Mouse (Mus musculus) megakaryocyte progenitor cell, adult 5-6 weeks (primary cell): ENCODE results near the gene Ttc33. TPM values are rescaled to one million over a fixed set of nuclear protein-coding genes. Genes with fewer than 3 reads are reported as not detected.
A peak's percentile ranks its signal among the peaks of the same experiment; 100 is the strongest.

Experiments
- ATAC-seq: replicated peaks from 2 replicates; pipeline ENCODE4 v1.8.0; 2016; ENCODE audit warnings: mild to moderate bottlenecking, moderate TSS enrichment, inconsistent platforms; ENCODE audit not compliant: poor library complexity
- total RNA-seq, 2 experiments: library from RNA; stranded (forward) in 1 of 2; stranded (reverse) in 1 of 2; fragments of 157-497, 149-512 nt in 1 of 2; fragments of 200-1000 nt in 1 of 2; gene quantifications; 2 replicates each; pipeline versions ENCODE4 v1.2.3 to v1.2.4; 2015 to 2017

The Ttc33 gene
- total RNA-seq (2015) (29.4 and 38.4 TPM in 2 replicates), total RNA-seq (2017) (43.1 and 54.2 TPM in 2 replicates)

DNA sequence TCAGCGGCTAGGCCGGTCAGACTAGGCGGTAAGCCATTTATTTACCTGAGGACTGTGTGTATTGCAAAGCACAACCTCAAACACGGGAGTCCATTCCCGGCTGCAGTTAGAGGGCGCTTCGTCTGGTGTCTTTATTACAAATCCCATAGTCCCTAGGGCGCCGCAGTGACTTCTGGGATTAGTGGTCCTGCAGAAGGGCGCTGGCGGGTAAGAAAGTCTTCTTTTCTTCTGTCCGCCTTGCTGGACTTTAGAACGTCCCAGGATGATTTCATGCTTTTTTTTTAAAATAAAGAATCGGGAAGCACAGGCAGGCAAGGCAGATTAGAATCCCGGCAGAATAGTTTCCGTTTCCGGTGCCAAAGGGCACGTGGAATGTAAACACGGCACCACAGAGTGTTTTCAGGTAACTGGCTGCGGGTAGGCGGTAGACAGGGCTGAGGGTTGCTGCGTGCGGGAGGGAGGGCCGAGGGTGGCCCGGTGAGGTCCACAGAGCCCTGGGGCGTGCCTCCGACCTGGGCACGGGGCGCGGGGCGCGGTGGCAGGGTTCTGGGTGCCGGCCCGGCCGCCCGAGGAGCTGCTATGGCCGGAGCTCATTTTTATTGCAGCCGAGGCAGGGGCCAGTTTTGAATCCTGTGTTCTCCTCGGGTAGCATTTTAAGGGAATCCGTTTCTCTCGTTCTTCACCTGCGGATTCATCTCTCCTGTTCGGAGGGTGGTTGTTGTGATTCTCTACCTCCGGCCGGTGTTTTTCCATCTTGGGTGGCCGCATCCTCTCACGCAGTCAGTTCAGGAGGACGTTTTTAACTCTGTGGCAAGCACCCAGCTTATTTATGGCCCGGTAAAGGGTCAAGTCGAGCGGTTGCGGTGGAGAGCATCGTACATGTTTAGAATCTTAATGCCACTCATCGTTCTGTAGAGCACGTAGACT, at the start of gene Ttc33:
Ttc33 (plus strand) TSS at position 160 of the 927 bp plus-strand sequence.
- ATAC-seq, result peak; percentile 60

DNA sequence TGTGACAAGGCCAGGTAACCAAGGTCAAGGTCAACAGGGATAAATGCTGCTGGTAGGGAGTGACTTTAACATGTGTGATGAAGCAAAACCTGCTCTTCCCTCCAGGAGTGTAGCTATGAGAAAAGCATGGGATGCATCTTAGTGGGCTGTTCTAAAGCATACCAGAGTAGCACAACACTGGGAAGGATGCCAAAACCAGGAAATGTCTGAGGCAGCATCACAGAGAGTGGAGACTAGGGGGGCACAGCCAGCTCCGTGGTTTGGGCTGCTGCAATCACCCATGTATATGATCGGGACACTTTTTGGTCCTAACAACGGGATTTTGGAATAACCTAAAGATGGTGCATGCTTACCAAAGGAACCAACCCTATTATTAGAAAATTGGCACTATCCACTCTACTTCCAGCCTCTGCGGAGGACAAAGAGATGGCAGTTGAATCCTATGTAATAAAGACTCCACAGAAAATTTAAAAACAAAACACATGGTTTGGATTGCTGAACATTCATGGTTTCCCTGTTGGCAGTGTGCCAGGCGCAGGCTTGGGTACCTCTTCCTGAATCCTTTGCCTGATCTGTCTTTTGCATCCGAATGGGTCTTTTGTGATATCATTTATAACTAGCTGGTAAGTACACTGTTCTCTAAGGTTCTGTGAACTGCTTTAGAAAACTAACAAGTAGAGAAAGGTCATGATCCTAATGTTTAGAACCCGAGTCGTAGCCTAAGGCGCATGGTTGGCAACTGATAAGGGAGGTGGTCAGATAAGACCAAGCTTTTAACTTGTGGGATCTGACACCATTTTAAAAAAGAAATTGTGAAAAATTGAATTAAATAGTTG, 47.1 kb upstream of the Ttc33 start:
- ATAC-seq, result peak; percentile 20

DNA sequence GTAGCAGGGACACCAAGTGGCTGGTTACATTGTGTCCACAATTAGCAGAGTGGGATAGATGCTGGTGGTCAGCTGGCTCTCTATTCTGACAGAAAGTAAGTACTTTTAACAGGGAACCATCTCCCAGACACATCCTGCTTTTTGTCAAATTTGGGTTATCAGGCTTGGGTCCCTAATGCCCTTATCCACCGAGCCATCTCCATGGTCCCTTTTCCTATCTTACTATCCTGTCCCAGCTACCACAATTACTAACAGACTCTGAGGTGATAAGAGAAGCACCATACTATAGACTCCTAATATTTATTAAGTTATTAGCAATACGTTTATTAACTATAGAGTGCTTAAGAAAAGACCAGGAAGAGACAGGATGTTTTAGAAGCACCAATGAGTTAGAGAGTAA, 46.0 kb upstream of the Ttc33 start:
- ATAC-seq, result no peak

DNA sequence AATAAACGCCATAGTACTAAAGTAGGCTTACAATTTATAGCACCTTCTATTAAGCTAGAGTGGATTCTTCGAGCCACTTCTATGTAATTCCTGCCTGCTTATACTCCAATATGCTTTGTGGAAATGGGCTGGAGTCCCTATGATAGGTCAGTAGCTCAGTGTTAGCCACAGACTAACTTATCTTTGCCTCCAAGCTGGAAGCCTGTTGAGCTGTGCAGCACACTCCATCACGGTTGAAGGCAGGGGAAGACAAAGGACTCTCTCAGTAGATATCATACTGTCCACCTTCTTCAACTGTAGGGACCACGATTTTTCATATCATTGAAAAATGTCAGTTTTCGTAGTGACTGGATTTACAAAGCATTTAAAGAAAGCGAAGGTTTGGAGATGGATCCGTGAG, 45.5 kb upstream of the Ttc33 start:
- ATAC-seq, result peak; percentile 52

DNA sequence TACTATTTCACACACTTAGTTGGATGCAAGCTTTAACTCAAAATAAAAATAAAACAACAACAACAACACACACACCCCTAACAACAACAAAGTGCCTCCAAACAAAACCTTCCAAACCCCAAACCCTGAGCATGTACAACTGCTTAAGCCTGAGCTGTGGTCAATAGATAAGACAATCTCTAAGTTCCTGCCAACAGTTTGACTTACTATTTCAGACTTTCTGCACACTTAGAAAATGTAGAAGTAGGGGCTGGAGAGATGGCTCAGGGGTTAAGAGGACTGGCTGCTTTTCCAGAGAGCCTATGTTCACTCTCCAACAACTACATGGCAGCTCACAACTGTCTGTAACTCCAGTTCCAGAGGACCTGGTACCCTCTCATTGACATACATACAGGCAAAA, 45.0 kb upstream of the Ttc33 start:
- ATAC-seq, result peak; percentile 37

DNA sequence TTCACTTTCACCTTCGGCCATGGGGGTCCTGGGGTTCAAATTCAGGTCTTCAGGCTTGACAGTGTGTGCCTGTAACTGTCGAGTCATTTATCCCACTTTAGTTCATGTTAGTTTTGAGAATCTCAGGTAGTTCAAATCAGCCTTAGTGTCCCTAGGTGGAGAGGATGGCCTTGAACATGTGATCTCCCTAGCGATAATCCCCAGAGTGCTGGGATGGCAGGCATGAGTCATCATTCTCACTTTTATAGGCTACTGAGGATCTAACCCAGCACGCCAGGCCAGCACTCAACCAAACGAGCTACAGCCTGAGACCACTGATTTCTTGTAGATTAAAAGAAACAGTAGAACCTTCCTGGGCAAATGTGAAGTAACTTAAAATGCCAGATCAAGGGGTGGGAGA, 43.3 kb upstream of the Ttc33 start:
- ATAC-seq, result no peak

DNA sequence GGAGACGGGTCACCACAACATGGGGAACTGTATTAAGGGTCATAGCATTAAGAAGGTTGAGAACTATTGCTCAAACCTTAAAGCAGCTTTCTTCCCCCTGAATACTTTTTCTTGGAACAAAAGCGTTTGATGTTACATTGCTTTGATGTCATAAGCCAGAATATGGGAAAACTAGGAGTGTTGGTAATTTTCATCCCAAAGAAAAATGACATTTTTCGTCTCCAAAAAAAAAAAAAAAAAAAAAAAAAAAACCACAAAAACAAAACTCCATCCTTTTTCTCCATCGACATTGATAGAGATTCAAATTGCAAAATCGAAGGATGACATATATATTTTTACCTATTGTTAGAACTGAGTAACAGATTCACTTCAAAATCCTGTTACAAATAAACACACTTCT, 42.6 kb upstream of the Ttc33 start:
- no peak for ATAC-seq

DNA sequence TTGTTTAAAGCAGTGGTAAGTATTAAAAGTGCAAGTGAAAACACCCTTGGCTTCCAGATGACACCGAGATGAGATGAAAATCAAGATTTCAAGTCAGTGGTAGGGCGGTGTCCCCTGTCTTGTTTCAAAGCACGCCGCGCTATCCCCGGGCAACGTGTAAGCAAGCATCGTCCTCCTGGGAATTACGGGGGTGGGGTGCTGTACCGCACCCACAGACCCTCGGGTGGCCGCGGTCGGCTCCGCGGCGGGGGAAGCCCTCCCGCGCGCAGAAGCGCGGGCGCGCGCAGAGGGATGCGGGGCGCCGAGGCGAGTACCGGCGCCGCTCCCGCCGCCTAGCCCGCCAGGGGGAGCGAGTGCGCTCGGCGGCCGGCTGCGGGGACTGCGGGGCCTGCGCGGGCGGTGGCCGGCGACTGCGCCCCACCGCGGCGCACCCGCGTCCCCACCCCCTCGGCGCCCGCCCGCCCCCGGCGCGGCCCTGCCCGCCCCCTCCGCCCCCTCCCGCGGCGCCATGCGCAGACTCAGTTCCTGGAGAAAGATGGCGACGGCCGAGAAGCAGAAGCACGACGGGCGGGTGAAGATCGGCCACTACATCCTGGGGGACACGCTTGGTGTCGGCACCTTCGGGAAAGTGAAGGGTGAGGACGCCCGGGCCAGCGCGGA, 41.8 kb upstream of the Ttc33 start, which contains the start of gene Prkaa1:
Prkaa1 (plus strand) TSS at position 501 of the 660 bp plus-strand sequence.
- ATAC-seq, result peak; percentile 45

DNA sequence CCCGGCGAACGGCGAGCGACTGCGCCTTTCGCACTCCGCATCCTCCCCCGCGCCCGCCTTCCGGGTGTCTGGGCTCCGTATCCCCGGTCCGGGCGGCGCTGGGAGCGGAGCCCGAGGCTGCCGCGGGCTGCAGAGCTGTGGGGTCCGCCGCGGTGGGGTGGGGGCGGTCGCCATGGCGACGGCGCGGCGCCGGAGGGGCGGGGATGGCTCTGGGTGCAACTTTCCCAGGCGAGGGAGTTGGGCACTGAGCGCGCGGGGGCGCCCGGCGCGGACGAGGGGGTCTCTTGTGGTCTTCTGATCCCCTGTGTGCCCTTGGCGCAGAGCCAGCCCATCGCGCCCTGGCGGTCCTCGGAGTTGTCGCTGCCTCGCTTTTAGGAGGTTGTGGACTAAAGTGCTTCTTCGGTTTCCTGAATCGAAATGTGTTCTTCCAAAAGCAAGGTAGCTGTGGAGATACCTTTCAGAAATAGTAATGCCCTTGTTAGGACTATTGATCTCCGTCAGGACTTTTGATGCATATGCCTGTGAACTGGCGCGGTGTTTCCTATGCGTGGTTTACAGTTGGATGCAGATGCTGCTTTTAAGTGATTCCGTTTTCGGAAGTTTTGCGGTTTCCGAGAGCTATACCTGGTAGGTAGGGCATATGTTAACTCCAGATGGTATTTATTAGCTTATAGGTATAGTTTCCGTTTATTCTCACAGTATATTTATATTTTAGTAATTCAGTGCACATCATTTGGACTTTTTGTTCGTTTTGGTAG, 41.1 kb upstream of the Ttc33 start:
- ATAC-seq, result peak; percentile 6

DNA sequence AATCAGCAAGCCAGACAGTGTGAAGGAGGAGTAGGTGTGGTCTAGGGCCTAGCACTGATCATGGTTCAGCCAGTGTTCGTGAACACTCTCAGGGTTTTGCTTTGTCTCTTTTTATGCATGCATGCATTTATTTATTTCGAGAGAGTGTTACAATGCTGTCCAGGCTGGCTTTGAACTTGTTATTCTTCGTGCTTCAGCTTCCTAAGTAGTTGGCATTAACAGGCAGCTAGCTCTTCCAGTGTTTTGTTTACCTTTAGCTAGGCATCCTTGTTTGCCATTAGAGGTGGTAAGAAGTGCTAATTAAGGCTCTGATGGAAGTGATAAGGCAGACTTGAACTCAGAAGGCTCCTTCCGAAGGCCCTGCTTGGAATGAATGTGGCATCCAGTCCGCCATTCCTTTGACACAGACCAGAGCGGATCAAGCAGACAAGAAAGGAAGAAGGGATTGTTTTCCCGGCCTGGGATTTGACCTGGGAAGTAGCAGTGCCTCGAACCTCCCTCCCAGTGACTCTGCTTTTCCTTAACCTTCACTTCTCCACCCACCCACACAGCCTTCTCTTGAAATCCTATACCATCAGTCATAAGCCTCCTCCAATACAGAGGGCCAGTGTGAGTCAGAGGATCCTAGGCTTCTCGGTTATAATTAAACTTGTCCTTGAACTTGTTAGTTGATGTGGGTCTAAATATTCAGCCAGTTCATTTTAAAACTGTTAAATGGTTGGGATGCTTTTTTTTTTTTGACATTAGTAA, 40.0 kb upstream of the Ttc33 start:
- ATAC-seq, result no peak

DNA sequence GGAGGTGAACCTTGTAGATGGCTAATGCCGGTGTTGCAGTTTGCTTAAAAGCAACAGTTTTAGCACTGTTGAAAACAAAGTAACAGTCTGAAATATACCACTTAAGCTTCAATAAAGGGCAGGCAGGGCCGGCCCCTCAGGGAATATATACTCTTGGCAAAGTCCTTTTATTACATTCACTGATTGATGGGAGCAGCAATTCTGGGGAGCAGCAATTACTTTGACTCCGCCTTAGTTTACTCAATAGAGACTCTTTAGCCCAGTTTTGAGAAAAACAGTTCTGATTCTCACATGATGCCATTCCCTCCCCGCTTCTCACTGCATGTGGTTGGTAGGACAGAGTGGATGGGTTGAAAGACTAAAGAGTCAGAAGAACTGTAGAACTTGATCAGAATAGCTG, 36.1 kb upstream of the Ttc33 start:
- no peak for ATAC-seq

DNA sequence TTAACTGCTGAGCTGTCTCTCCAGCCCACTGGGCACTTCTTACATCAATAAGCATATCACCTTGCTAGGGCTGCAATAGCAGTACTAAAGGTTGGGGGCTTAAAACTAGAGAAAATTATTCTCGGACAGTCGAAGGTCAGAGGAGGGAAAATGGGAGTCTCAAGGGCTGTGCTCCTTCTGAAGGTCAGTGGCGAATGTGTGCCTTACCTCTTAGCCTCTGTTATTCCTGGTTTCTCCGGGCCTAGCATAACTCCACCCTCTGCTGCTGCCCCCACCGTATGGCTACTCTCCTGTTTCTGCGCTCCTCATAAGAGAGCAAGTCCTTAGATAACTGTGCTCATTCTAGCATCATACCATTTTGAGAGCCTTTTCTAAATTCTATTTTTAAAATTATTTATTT, 33.2 kb upstream of the Ttc33 start:
- no peak for ATAC-seq

DNA sequence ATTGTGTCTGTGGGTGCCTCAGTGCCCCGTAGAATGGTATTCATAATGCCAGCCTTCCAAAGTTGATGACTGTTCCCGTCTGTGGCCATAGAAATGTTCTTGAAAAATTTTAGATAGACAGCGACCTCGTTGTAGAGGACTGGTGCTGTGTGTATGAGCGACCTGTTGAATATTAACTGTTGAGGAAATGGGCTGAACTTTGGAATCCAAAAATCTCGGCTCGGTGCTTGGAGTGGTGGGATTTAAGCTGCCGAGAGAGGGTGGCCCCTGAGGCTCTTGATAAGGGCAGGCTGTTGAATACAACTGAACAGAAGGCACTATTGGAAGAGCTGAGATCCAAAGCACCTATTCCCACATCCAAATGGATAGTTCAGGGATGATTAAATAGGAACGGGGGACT, 30.7 kb upstream of the Ttc33 start:
- no peak for ATAC-seq

DNA sequence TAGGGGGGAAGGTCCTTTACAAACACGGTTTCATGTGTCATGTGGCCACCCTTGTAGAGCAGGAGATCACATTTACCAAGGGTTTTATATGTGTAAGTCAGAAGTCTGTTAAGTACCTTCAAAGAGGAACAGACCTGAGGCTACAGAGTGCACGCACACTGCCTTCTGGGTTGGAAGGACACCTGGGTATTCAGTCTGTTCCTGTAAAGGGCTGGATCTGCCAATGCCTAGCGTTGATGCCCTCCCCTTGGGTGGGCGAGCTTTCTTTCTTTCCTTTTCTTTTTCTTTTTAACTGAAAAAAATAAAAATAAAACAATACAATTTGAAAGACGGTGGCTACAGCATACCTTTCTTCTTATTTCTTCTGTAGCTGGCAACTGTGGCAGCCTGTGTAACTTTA, 30.2 kb upstream of the Ttc33 start:
- no peak for ATAC-seq

DNA sequence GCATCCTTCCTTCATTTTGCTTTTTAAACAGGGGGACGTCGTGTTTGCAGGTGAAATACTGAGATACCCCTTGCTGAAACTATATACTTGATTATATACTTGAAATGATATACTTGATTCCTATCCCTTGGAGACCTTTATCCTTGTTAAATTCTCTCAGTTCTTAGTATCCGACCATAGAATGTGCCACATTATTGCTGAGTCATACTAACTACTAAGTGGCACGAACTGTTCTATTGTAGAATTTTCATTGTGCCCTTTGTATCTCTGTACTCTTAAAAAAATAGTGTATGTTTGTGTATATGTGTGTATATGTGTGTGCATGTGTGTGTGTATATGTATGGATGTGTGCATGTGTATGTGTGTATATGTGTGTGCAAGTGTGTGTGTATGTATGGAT, 29.0 kb upstream of the Ttc33 start:
- ATAC-seq, result peak; percentile 56

DNA sequence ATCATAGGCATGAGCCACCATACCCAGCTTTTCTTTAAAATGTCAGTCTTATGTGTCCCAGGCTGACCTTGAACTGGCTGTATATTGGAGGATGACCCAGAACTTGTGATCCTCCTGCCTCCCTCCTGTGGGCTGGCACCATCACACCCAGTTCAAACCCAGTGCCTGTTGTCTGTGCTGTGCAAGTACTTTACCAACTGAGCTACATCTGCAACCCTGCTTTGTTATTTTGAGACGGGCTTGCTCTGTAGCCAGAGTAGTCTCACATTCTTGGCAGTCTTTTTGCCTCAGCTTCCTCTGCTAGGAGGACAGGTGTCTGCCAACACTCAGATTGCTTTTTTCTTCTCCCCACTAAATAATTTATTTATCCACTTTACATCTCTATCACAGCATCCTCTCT, 27.9 kb upstream of the Ttc33 start:
- no peak for ATAC-seq

DNA sequence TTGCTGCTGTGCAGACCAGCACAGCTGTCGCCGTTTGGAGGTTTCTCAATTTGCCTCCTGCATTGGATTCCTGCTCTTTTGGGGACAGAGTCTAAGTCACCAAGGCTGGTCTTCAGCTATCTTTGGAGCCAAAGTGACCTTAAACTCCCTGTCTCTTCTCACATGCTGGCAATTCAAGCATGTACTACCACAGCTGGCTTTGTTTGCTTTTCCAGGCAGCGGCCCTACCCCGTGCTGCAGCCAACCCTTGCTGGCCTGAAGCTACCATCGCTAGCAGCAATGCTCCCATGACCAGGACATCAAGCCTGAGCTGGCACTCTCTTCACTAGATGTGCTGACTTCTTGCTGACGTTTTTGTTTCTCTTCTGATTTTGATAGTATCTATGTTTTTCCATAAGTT, 26.5 kb upstream of the Ttc33 start:
- no peak for ATAC-seq

DNA sequence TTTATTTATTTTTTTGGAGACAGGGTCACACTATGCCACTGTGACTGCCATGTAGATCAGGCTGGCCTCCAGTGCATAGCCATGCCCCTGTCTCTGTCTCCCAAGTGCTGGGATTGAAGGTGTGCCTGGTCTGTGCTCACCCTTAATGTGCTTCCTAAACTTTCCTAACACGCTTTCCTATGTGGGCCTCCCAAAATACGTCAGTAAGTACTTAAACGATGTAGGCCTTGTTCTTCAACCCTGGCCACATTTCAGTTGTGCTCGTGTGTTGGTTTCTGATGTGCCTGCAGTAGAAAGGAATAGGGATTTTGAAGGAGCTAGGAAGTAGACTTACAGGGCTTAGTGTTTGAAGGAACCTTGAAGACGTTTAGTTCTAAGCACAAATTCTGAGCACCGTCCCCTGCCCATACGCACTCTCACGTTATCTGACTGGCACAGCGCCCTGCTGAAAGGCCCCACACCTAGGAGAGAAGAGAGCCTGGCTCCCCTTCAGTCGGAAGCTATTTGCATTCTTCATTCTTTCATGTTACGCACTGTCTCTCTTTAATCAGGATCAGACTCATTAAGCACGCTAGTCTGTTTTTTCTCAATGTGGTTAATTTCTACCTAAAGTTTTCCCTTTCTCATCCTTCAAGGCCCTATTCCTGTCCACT, 20.1 kb upstream of the Ttc33 start:
- peak; percentile 14; the same call in 1 of the 2 replicates for ATAC-seq

DNA sequence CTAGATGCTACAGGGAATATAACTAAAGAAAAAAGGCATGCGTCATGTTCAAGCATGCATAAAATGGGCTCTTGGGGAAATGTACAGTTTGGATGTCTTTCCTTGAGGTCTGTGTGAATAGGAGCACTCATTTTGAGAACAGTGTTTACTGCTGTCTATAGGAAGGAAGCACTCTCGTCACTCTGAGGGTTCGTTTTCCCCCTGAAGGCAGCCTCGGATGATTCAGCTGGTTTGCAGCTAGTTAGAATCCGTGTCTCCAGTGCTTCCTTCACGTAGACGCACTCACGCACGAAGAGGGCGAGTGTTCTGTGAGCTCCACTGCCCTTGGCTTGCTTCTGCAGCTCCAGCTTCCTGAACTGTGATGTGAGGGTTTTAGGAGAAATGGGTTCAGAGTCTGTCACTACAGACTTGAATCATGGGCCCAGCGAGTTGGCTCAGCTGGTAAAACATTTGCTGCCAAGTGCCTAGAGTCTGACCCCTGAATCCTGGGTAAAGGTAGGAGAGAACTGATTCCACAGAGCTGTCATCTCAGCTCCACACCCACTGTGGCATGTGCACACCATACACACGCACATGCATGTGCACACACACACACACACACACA, 12.0 kb upstream of the Ttc33 start:
- ATAC-seq, result peak; percentile 72
